Mouse (Mus musculus) heart, embryonic 13.5 days (tissue): ENCODE data around the gene Ddx41. TPM values are rescaled to one million over a fixed set of nuclear protein-coding genes. Genes with fewer than 3 reads are reported as not detected.
A peak's percentile ranks its signal among the peaks of the same experiment; 100 is the strongest.
"Not testable (repeated sequence)": the region's sequence is repeated elsewhere in the genome, so short reads cannot be mapped to it uniquely, and the experiment has no call there.

ENCODE experiments used
- ATAC-seq: fragments of 200-750 bp; cut with Nextera tagmentation; 2 replicates; pipeline ENCODE4 v1.8.0; 2017; ENCODE audit warnings: moderate TSS enrichment; ENCODE audit not compliant: insufficient number of reproducible peaks, low FRiP score, low TSS enrichment; ENCODE audit errors: extremely low read depth
- H3K27ac ChIP-seq: fragments of 300-500 bp; sonication (generic); replicated peaks from 2 replicates; pipeline ENCODE4 v1.5.1; 2015; ENCODE audit warnings: moderate library complexity, mild to moderate bottlenecking, inconsistent platforms
- H3K27me3 ChIP-seq: fragments of 300-500 bp; sonication (generic); replicated peaks from 2 replicates; pipeline ENCODE4 v1.6.1; 2015; ENCODE audit warnings: mild to moderate bottlenecking, inconsistent platforms
- H3K36me3 ChIP-seq: fragments of 300-500 bp; sonication (generic); 2 replicates; pipeline ENCODE4 v1.6.1; 2015; ENCODE audit warnings: mild to moderate bottlenecking, inconsistent platforms
- H3K4me1 ChIP-seq: fragments of 300-500 bp; sonication (generic); 2 replicates; pipeline ENCODE4 v1.6.1; 2015; ENCODE audit warnings: inconsistent platforms
- H3K4me2 ChIP-seq: fragments of 300-500 bp; sonication (generic); 2 replicates; pipeline ENCODE4 v1.6.1; 2015; ENCODE audit warnings: inconsistent platforms, mild to moderate bottlenecking, moderate library complexity
- H3K4me3 ChIP-seq: fragments of 300-500 bp; sonication (generic); 2 replicates; pipeline ENCODE4 v1.5.1; 2015; ENCODE audit warnings: moderate library complexity, mild to moderate bottlenecking, inconsistent platforms
- H3K9ac ChIP-seq: fragments of 300-500 bp; sonication (generic); 2 replicates; pipeline ENCODE4 v1.6.1; 2015; ENCODE audit warnings: inconsistent platforms, mild to moderate bottlenecking, moderate library complexity
- H3K9me3 ChIP-seq: fragments of 300-500 bp; sonication (generic); 2 replicates; pipeline ENCODE4 v1.6.1; 2016; ENCODE audit warnings: inconsistent platforms
- WGBS: fragments of 180-500 bp; shearing (Covaris S2); methylation state at CpG from one replicate; pipeline ENCODE4 v1.1.7; 2015; ENCODE audit warnings: mixed read lengths; 5-methylcytosine and 5-hydroxymethylcytosine counted together
- polyA plus RNA-seq: library from polyadenylated mRNA; unstranded; fragments of >200 nt; fragmentation: Nextera tagmentation; extraction: Ambion mirVana; gene quantifications from 2 replicates; pipeline ENCODE4 v1.2.1, GENCODE M21; 2015

Gene Ddx41
- 29.6 and 30.6 TPM in 2 replicates for polyA plus RNA-seq

- peaks cover 79% of the 10 kb centered on the region for H3K36me3 ChIP-seq
- no peaks in the 10 kb centered on the region for H3K9me3 ChIP-seq
- H3K9ac ChIP-seq, result peak within 1 kb of the TSS; percentile 89
- ATAC-seq, result peak; percentile 93
- no peaks in the 10 kb centered on the region for H3K27me3 ChIP-seq
- WGBS, result 1% methylated on average over 70 of the region's 70 CpGs
- peak within 1 kb of the TSS; percentile 26 for H3K27ac ChIP-seq
- H3K4me3 ChIP-seq, result peak within 1 kb of the TSS; percentile 98
- peak within 1 kb of the TSS; percentile 97 for H3K4me2 ChIP-seq
- H3K4me1 ChIP-seq, result peaks cover 16% of the 10 kb centered on the region
Observed at GRCm38 (mm10) chr13:55536194-55537175, at the start of gene Ddx41. TSS of gene Ddx41 (minus strand) at chr13:55536658.

GRCm38 (mm10) chr13:55578086-55578485 is 41.6 kb upstream of the Ddx41 start:
- Histone ChIP-seq H3K36me3 (0 out of 2 replicates have a peak, but pooled peaks cover 5% of the 10 kb centered on the region), H3K9ac (no peak overlapping the region), H3K9me3 (peaks cover 7% of the 10 kb centered on the region), H3K27ac (no peak overlapping the region), H3K4me1 (no peaks in the 10 kb centered on the region), H3K27me3 (no peaks in the 10 kb centered on the region), H3K4me3 (no peak overlapping the region), H3K4me2 (no peak overlapping the region)
- WGBS, result 63% methylated on average over 4 of the region's 4 CpGs
- no peak for ATAC-seq

- not testable (repeated sequence) for H3K4me1 ChIP-seq, H3K9me3 ChIP-seq, H3K4me3 ChIP-seq, H3K4me2 ChIP-seq, H3K36me3 ChIP-seq, H3K27me3 ChIP-seq, ATAC-seq, H3K9ac ChIP-seq, H3K27ac ChIP-seq
- WGBS, result 74% methylated on average over 7 of the region's 7 CpGs
Observed at GRCm38 (mm10) chr13:55576872-55577271, 40.4 kb upstream of the Ddx41 start.

- no peaks in the 10 kb centered on the region for H3K4me1 ChIP-seq
- no peak overlapping the region for H3K4me2 ChIP-seq
- no peaks in the 10 kb centered on the region for H3K27me3 ChIP-seq
- no peak overlapping the region for H3K9ac ChIP-seq
- WGBS, result 50% methylated on average over 5 of the region's 5 CpGs
- no peak overlapping the region for H3K27ac ChIP-seq
- no peak for ATAC-seq
- H3K4me3 ChIP-seq, result no peak overlapping the region
- H3K36me3 ChIP-seq, result 0 out of 2 replicates have a peak, but pooled peaks cover 5% of the 10 kb centered on the region
- H3K9me3 ChIP-seq, result peaks cover 7% of the 10 kb centered on the region
Observed at GRCm38 (mm10) chr13:55575932-55576331, 39.5 kb upstream of the Ddx41 start.

- WGBS, result 70% methylated on average over 5 of the region's 5 CpGs
- H3K36me3 ChIP-seq, result 0 out of 2 replicates have a peak, but pooled peaks cover 5% of the 10 kb centered on the region
- no peak overlapping the region for H3K9ac ChIP-seq
- H3K4me1 ChIP-seq, result peaks cover 7% of the 10 kb centered on the region
- H3K4me2 ChIP-seq, result no peak overlapping the region
- H3K9me3 ChIP-seq, result peaks cover 7% of the 10 kb centered on the region
- H3K4me3 ChIP-seq, result no peak overlapping the region
- no peaks in the 10 kb centered on the region for H3K27me3 ChIP-seq
- H3K27ac ChIP-seq, result no peak overlapping the region
- ATAC-seq, result no peak
Observed at GRCm38 (mm10) chr13:55574321-55574720, 37.9 kb upstream of the Ddx41 start.

- Histone ChIP-seq H3K4me3 (no peak within 1 kb of the TSS), H3K4me2 (no peak within 1 kb of the TSS), H3K9ac (no peak within 1 kb of the TSS), H3K9me3 (peaks cover 7% of the 10 kb centered on the region), H3K27ac (no peak within 1 kb of the TSS), H3K4me1 (peaks cover 12% of the 10 kb centered on the region), H3K27me3 (no peaks in the 10 kb centered on the region), H3K36me3 (peaks cover 10% of the 10 kb centered on the region)
- WGBS, result 95% methylated on average over 2 of the region's 2 CpGs
- no peak for ATAC-seq
Observed at GRCm38 (mm10) chr13:55573432-55573831, 37.0 kb upstream of the Ddx41 start, which contains the start of gene Tmed9. TSS of gene Tmed9 (plus strand) at chr13:55573732.

- H3K4me3 ChIP-seq, result no peak overlapping the region
- no peaks in the 10 kb centered on the region for H3K27me3 ChIP-seq
- 76% methylated on average over 2 of the region's 2 CpGs for WGBS
- 0 out of 2 replicates have a peak overlapping the region, but pooled peaks have one; percentile 96 for H3K4me2 ChIP-seq
- H3K9ac ChIP-seq, result no peak overlapping the region
- peaks cover 7% of the 10 kb centered on the region for H3K9me3 ChIP-seq
- peaks cover 21% of the 10 kb centered on the region for H3K36me3 ChIP-seq
- no peak for ATAC-seq
- no peak overlapping the region for H3K27ac ChIP-seq
- peaks cover 12% of the 10 kb centered on the region for H3K4me1 ChIP-seq
Observed at GRCm38 (mm10) chr13:55571977-55572376, 35.5 kb upstream of the Ddx41 start.

- Histone ChIP-seq H3K4me2 (peak within 1 kb of the TSS; percentile 96), H3K36me3 (peaks cover 25% of the 10 kb centered on the region), H3K4me1 (peaks cover 12% of the 10 kb centered on the region), H3K27me3 (no peaks in the 10 kb centered on the region), H3K9me3 (peaks cover 7% of the 10 kb centered on the region), H3K27ac (peak within 1 kb of the TSS; percentile 90), H3K9ac (peak within 1 kb of the TSS; percentile 96), H3K4me3 (peak within 1 kb of the TSS; percentile 94)
- 2% methylated on average over 31 of the region's 47 CpGs for WGBS
- peak; percentile 81 for ATAC-seq
Observed at GRCm38 (mm10) chr13:55571027-55571751, 34.7 kb upstream of the Ddx41 start, which contains the start of gene Fam193b. TSS of gene Fam193b (minus strand) at chr13:55571120.

- Histone ChIP-seq H3K9me3 (peaks cover 7% of the 10 kb centered on the region), H3K9ac (peak overlapping the region; percentile 96), H3K36me3 (peaks cover 30% of the 10 kb centered on the region), H3K4me1 (peaks cover 12% of the 10 kb centered on the region), H3K27ac (peak overlapping the region; percentile 90), H3K27me3 (no peaks in the 10 kb centered on the region), H3K4me2 (peak overlapping the region; percentile 96), H3K4me3 (peak overlapping the region; percentile 94)
- under 1% methylated on average over 45 of the region's 47 CpGs for WGBS
- peak; percentile 67; the same call in 1 of the 2 replicates for ATAC-seq
Observed at GRCm38 (mm10) chr13:55570286-55570973, 34.0 kb upstream of the Ddx41 start.

GRCm38 (mm10) chr13:55569726-55570285 is 33.3 kb upstream of the Ddx41 start:
- Histone ChIP-seq H3K27me3 (no peaks in the 10 kb centered on the region), H3K9me3 (peaks cover 7% of the 10 kb centered on the region), H3K4me1 (peaks cover 12% of the 10 kb centered on the region), H3K27ac (peak overlapping the region; percentile 90), H3K4me3 (peak overlapping the region; percentile 94), H3K36me3 (peaks cover 36% of the 10 kb centered on the region), H3K4me2 (peak overlapping the region; percentile 96), H3K9ac (peak overlapping the region; percentile 96)
- no peak for ATAC-seq
- WGBS, result 10% methylated on average over 16 of the region's 16 CpGs
